Mouse (Mus musculus): ENCODE data around the gene Prkar1b.

Gene Prkar1b

DNA sequence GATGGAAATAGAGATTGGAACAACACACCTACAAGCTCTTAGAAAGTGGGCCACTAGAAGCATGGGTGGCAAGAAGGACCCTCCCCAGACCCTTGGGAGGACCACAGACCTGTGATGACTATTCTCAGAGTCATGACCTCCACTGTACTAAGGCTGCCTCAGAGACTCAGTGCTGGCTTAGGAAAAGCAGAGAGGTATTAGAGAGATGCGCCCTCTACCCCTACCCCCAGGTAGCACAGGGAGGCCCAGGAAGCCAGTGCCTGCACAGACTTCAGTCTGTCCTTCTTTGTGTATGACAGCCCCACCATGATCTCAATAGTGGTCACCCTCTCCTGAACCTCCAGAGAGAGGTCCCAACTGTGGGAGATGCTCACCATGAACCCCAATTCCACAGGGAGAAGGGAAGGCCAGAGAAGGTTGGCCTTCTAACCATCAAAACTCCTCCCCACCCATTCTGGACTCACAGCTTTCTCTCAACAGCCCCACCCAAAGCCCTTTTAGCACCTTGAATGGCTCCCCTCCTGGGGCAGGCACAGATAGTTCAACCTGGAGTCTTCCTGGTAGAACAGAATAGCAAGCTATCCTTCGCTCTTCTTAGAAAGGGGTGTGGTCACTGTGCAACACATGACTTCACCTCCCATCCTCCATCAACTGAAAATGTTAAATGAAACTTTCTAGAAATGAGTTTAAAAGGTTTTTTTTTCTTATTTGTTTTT is 39.5 kb downstream of the Prkar1b start:
- CTCF ChIA-PET, result no interaction called here

DNA sequence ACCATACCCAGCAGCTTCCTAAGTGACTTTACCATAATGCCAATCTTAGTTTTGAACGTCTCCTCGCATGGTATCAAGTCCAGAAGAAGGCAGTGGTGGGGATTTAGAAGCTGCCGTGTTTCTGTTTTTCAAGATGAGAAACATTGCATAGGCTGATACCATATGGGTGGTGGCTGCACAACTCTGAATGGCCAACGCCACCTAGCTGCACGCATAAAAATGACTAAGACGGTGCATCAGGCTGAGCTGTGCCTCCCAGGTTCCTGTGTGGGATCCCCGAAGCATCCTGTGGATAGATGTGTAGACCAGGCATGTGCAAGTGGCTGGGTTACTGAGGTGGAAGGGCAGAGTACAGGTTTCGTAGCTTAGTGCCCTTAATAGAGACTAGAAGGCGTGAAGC is 42.0 kb downstream of the Prkar1b start:
- CTCF ChIA-PET, result interaction anchor here (0.5 kb wide), 1 partner anchor 250 kb away, joined by 8 read pairs; no protein-coding TSS in a partner anchor

DNA sequence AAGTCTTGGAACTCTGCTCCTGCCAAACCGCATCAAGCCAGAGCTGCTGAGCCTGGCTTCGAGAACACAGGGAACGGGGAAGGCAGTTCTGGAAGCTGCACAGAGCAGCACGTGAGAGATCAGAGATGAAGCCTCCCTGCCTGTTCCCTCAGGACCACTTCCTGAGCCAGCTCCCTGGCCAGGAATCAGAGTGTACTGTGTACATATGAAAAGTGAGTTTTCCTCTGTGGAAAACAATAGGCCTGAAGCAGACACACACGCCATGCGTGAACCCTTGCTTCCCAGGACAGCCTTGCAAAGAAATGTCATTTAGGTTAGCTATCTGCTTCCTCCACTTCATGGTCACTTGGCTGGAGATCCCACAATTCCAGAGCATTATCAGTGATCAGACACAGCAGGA is 48.0 kb downstream of the Prkar1b start:
- CTCF ChIA-PET, result no interaction called here

DNA sequence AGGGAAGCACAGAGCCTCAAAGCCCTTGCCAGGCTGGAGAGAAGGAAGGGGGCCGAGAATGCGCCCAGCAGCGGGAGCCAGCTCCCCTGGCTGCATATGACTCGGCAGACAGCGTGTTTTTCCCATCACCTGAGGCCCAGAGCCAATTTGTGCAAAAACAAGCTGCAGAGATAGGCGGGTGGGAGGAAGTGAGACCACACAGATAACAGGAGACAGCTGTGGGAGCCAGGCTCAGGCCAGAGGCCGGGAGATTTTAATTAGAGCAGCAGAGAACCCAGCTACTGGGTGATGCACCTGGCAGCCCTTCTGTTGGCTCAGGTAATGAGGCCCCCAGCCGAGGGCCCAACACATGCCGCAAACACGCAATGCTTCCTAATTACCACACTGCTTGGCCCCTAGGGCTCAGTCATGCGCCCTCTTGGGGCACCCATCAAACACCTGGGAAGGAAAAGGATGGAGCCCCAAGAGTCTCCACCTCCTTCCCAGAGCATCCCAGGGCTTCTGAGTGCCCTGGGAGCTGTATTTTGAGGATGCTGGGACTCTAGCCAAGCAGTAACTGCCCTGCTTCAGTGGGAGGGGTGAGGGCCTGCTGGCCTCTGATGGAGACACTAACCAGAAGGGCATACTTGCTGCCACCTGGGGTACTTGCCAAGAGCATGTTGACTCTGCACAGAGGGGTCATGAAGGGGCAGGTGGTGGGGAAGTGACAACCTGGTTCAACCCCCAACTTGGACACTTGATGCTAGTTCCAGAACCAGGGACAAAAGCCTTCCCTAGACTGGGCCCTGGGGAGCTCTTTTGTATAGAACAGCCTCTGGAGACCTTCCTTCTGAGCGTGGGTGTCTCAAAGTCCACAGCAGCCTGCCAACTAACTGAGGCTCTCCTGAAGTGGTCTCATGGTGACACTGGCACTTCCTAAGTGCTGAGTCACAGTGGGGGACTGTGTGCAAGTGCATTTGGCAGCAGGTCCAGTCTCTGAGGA is 50.5 kb downstream of the Prkar1b start:
- CTCF ChIA-PET, result no interaction called here

DNA sequence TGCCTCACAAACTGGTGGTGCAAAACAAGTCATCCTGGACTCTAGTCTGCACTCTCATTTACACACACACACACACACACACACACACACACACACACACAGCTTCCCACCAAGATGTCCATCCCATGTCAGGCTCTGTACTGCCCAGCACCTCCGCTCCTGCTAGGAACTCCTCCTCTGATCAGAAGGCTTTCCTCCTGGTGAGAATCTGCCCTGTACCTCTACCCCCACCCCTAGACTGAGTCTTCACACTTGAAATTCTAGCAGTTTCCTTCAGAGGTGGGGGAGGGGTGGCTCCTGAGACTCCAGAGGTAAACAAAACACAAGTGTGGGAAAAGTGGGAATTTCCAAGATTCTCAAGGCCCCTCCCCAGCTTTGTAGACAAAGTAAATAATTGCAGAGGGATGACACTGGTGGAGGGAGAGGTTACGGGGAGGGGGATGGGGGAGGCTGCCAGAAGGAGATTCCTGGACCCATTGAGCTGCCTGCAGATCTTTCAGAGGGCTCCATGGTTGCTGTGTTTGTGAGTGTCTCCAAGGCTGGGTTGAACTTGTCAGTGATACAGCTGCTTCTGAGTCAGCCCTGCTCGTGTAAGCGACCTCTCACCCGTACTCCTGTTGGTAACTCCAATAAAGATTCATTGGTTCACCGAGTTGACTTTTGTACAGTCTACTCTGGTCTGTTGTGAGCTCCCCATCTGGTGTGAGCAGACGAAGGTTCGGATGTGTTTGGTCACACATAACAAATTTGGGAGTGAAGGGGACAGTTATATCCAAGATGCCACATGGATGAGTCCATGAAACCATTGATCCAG is 54.3 kb downstream of the Prkar1b start:
- CTCF ChIA-PET, result no interaction called here

DNA sequence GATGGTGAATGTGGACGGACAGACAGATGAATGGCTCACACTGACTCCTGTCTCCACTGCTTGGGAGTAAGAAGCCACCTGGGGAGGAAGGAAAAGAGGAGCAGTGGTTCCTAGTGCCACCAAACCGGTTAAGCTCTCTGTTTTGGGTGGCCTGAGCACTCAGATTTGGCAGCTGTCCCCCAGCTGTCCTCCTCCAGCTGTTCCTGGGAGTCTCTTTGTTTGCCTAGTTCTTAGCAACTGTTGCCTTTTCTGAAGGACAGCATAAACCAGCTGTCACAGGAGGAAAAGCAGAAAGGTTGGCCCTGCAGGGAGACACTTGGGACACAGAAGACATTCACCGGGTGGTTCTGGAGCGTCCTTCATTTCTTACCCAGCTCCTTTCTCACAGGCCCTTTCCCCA is 56.3 kb downstream of the Prkar1b start:
- CTCF ChIA-PET, result no interaction called here

DNA sequence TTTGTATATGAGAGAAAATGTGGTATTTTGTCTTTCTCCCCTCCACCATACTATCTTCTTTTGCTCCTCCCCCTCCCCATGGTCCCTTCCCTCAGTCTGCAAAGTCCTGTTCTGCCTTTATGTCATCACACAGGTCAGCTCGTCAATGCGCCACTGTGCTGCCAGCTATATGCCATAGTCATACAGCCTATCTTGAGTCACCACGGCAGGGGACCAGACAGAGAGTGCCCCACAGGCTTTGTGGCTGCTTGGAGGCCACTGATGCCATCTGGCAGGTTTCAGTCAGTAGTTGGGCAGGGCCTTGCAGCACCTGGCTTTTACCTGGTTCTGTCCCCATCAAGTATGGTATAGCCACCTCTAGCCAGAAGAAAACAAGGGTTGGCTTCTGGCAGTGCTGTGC is 58.1 kb downstream of the Prkar1b start:
- CTCF ChIA-PET, result no interaction called here

DNA sequence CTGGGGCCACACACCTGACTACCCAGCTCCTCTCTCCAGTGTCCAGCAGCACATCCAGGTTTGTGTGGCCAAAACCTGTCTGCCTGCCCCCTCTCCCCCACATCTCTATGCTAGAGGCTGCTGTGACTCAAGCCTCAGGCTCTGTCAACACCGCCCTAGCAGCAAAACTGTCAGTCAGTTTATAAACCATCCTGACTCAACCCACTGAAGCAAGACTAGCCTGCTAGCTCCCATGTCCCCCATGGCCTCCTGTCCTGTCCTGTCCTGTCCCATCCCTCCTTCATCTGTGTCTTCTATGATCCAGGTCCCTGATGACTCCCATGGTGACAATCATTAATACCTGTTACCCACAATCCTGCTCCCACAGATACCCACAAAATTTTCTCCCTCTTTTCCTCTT is 59.6 kb downstream of the Prkar1b start:
- CTCF ChIA-PET, result interaction anchor here (0.5 to 0.6 kb wide), 2 partner anchors 105 to 461 kb away, joined by 7 to 24 read pairs; no protein-coding TSS in a partner anchor

DNA sequence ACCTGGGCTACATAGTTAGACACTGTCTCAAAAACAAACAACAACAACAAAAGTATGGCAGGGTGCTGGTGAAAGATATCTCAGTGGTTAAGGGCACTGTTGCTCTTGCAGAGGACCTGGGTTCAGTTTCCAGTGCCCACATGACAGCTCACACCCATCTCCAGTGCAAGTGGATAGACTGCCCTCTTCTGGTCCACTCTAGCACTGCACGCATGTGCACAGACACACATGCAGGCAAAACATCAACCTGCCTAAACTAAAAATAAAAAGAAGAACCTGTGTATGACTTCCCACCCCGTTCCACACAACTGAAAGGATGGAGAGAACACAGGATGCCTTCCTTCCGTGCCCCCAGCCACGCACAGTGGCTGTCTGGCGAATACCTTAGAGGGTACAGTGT is 61.6 kb downstream of the Prkar1b start:
- CTCF ChIA-PET, result no interaction called here

DNA sequence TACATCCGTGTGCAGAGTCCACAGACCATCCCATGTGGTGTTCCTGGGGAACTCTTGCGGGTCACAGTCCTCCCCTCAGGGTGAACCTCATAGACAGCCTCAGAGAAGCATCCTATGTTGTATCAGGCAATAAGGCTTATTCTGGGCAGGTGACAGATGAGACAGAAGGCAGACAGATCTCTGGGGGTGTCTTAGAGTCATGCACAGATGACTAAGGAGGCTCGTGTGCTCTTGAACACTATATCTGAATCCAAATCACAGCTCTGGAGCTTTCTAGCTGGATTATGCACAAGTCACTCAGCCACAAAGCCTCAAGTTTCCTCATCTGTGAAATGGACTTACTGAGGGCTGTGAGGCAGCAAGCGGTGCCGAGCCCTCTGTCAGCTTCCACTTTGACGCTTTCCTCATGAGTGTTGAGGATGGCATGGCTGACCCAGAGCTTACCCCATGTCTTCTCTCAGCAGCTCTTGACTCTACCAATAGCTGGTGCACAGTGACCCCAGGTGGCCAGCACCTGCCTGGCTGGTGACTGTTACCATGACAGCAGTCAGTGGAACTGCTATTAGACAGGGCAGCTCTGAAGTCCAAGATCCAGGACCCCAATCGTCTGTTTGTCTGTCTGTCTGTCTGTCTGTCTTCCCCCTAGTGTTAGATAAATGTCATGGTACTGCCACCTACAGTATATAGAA is 64.8 kb downstream of the Prkar1b start:
- CTCF ChIA-PET, result no interaction called here

DNA sequence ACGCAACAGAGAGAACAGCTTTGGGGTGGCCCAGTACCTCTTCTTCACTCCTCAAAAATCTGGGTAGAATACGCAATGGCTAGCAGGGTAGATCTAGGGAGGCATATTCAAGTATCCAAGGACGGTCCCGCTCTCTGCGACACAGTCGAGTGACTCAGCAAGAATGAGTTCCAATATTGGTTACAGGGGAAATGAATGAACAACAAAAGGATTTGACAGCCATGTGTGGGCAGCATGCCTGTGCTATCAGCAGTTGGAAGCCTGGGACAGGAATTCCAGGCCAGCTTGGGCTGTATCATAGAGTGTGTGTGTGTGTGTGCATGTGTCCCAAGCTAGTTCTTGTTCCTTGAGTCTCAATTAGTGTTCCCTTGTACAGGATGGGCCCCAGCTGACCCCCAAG is 65.5 kb downstream of the Prkar1b start:
- CTCF ChIA-PET, result no interaction called here

DNA sequence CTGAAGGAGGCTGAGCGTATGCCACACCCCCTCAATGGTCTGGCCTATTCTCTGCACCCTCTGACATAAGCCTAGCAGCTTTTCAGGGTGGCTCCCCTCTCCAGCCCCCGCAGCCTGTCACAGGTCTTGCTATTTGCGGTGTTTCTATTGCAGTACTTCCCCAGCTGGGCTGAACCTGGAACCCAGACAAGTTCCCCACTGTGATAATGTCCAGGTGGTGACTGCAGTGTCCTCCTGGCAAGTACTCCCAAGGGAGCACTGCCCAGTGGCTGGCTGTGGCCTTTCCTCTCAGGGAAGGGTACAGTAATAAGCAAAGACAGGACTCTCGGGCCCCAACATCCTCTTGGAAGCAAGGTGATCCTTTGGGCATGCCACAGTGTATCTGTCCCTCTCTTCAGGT is 66.0 kb downstream of the Prkar1b start:
- CTCF ChIA-PET, result no interaction called here

DNA sequence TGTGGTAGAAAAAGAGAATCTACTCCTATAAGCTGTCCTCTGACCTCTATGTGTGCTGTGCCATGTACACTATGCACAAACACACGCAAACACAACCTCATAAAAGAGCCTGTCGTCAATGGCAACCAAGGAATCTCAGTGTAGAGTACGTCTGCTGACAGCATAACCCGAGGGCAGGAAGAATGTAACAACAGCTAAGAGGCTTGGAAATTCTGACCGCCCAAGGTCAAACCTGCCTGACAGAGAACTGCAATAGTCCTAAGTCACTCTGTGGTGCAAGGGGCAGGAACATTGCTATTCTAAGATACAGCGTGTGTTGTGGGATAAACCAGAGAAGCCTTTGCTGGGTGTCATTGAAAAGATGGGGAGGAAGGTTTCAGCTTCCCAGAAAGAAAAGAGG is 68.4 kb downstream of the Prkar1b start:
- CTCF ChIA-PET, result no interaction called here

DNA sequence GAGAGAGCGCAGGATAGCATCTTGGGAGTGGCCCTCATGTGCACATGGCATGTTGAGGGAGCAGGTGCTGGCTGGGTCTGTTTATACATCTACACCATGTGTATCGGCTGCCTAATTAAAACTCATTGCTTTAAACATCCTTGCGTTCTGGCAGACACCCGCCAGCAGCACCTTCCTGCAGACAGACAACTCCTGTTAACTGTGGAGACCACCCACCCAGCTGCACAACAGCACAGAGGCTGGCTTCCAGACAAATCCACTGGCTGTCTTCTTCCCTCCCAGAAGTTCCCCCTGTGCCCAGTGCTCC is 71.7 kb downstream of the Prkar1b start:
- CTCF ChIA-PET, result interaction anchor here (0.5 kb wide), 1 partner anchor 102 kb away, joined by 3 read pairs; no protein-coding TSS in a partner anchor

DNA sequence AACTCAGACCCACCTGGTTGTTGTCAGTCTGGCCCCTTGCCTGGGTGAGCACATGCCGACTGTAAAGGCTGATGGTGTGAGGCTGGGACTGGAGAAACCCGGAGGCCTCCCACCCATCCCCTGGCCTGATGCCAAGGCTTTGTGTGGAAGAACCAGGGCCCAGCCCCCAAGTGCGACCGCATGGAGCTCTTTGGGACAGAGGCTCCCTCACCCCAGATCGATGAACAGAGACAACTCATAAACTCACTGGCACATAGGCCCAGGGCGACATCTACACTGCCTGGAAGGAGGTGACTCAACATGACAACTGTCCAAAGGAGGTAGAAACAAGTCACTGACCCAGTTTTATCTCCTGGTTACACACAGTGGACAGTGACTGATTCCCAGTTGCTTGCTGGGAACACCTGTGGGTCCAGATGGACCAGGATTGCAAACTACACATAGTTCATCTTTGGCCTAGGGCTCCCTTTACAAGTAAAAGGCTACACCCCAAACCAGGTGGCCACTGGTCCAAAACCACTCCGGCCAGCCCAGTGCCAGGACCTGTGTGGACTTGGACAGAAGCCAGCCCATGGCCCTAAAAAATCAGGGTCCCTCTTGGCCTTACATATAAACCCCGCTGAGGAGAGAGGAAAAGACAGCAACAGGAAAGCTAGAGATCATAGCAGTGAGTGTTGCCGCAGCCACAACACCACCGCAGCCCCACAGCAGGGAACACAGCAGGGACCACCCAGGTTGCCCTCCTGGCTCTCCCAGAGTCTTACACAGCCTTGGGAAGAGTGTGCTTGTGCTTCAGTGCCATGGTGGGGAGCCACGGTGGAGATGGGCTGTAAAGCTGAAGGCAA is 72.3 kb downstream of the Prkar1b start:
- CTCF ChIA-PET, result interaction anchor here (0.5 kb wide), 1 partner anchor 103 kb away, joined by 3 read pairs; no protein-coding TSS in a partner anchor

DNA sequence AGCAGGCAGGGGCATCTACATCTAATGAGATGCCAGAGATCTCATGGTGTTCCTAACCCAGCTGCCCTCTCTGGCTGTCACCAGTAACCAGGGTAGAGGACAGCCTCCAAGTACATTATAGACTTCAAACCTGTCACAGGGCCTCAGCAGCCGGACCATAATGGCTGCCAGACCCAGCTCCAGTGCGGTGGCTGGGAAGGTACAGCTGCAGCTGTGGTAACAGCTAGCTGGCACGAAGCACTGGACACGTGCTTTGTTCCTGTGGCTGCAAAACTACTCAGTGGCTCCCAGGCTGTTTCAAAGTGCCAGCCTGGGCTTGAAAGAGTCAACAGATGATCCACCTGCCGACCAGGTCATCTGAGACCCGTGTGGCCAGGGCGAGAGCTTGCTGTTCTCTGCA is 73.4 kb downstream of the Prkar1b start:
- CTCF ChIA-PET, result interaction anchor here (0.6 to 1.3 kb wide), 2 partner anchors 76 to 102 kb away, joined by 3 to 6 read pairs; no protein-coding TSS in a partner anchor

DNA sequence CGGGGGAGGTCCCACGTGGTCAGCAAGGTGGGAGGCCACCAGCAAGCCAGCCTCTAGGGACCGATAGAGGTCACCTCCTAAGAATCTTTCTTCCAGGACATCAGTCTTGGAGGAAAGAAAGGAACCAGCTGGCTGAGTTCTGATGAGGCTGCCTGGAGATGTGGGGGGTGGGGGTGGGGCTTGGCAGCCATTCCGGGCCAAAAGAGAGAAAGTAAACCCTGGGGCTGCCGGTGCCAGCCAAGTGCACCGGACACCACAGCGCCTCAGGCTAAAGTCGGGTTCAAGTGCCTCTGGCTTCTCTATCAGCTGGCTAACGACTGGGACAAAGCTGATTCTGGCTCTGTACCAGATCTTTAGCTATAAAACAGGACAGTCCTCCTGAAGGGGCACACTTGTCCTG is 74.0 kb downstream of the Prkar1b start:
- CTCF ChIA-PET, result interaction anchor here (0.6 to 1.3 kb wide), 3 partner anchors 77 to 103 kb away, joined by 3 to 8 read pairs (median 6); no protein-coding TSS in a partner anchor

DNA sequence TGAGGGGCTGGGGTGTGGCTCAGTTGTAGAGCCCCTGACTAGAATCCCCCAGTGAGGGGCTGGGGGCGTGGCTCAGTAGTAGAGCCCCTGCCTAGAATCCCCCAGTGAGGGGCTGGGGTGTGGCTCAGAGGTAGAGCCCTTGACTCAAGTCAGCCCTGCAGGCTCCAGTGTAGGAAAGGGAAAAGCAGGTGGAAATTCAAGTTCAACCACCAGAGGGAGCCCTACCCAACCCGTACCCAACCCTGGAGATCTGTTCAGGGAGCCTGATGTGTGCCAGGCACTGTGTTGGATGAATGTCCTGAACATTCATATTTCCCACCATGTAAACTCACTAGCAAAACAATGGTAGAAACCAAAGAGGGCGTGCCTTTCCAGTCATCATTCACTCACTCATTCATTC is 74.7 kb downstream of the Prkar1b start:
- CTCF ChIA-PET, result interaction anchor here (1.1 kb wide), 1 partner anchor 104 kb away, joined by 3 read pairs; no protein-coding TSS in a partner anchor

DNA sequence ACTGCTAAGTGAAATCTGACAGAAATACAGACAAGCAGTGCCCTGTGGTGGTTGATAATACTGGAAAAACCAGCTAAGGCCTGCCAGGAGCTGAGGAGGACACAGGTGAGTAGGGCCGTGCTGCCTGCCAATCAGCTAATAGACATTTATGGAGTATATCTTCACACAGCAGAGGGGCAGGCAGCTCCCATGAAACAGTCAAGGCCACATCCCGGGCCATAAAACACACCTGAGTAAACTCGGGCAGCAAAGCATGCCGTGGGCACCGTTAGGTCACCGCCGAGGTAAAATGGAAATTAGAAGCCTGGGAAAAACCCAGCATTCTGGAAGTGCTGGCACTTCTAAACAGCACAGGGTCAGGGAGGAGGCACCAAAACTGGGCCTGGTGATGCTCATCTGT is 75.8 kb downstream of the Prkar1b start:
- CTCF ChIA-PET, result interaction anchor here (1.1 kb wide), 1 partner anchor 105 kb away, joined by 3 read pairs; no protein-coding TSS in a partner anchor

DNA sequence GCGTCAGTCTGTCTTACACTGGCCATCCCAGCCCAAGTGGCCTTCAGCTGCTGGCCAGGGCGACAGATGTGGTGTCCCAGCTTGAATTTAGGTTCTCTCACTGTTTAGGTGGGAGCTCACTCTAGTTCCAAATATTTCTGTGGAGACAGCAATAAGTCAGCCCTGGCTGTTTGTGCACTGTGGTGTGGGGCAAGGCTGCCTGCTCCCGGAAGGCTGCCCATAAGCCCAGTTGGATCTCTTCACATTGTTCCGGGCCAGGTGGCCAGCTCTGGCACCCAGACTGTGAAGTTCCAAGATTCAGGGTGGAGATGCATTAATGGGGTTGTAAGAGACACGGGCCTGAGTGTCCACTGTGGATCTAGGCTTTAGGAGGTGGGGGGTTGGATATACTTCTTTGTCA is 76.9 kb downstream of the Prkar1b start:
- CTCF ChIA-PET, result no interaction called here

All from spleen, embryonic (tissue).